Mouse (Mus musculus) hindbrain, embryonic 16.5 days (tissue): ENCODE measurements at regions not wholly inside any gene's neighbourhood (a gene's known extent, or its start where the extent isn't known, plus 50 kb on each side); places are given as distances from the start of the nearest gene placed in this dataset.

ENCODE experiments used
- ATAC-seq: fragments of 200-750 bp; cut with Nextera tagmentation; 2 replicates; pipeline ENCODE4 v1.8.0; 2017; ENCODE audit warnings: moderate TSS enrichment, moderate library complexity
- H3K27ac ChIP-seq: fragments of 300-500 bp; sonication (generic); 2 replicates; pipeline ENCODE4 v1.5.1; 2014; ENCODE audit warnings: low read depth, mild to moderate bottlenecking, control low read depth, low read length, moderate library complexity
- H3K27me3 ChIP-seq: fragments of 300-500 bp; sonication (generic); replicated peaks from 2 replicates; pipeline ENCODE4 v1.6.1; 2014; ENCODE audit warnings: low read length; ENCODE audit not compliant: control insufficient read depth, insufficient read depth
- H3K36me3 ChIP-seq: fragments of 300-500 bp; sonication (generic); 2 replicates; pipeline ENCODE4 v1.6.1; 2014; ENCODE audit warnings: mild to moderate bottlenecking, low read length, moderate library complexity, mixed read lengths; ENCODE audit not compliant: control insufficient read depth, insufficient read depth
- H3K4me1 ChIP-seq: fragments of 300-500 bp; sonication (generic); 2 replicates; pipeline ENCODE4 v1.6.1; 2014; ENCODE audit warnings: low read depth, low read length; ENCODE audit not compliant: control insufficient read depth, insufficient read depth
- H3K4me2 ChIP-seq: fragments of 300-500 bp; sonication (generic); 2 replicates; pipeline ENCODE4 v1.6.1; 2014; ENCODE audit warnings: mild to moderate bottlenecking, low read length, control low read depth, moderate library complexity
- H3K4me3 ChIP-seq: fragments of 300-500 bp; sonication (generic); 2 replicates; pipeline ENCODE4 v1.5.1; 2014; ENCODE audit warnings: mild to moderate bottlenecking, low read length, control low read depth, moderate library complexity
- H3K9ac ChIP-seq: fragments of 300-500 bp; sonication (generic); 2 replicates; pipeline ENCODE4 v1.6.1; 2014; ENCODE audit warnings: low read depth, mild to moderate bottlenecking, control low read depth, low read length, moderate library complexity
- H3K9me3 ChIP-seq: fragments of 300-500 bp; sonication (generic); 2 replicates; pipeline ENCODE4 v1.6.1; 2014; ENCODE audit warnings: mild to moderate bottlenecking, low read length, moderate library complexity; ENCODE audit not compliant: control insufficient read depth
- WGBS: fragments of 180-500 bp; shearing (Covaris S2); extraction: QIAGEN DNeasy Blood & Tissue Kit; methylation state at CpG from one replicate; pipeline ENCODE4 v1.1.7; 2014; 5-methylcytosine and 5-hydroxymethylcytosine counted together

- Histone ChIP-seq H3K27me3 (no peaks in the 10 kb centered on the region), H3K4me1 (no peaks in the 10 kb centered on the region), H3K9ac (no peak overlapping the region), H3K36me3 (no peaks in the 10 kb centered on the region), H3K9me3 (no peaks in the 10 kb centered on the region), H3K27ac (no peak overlapping the region), H3K4me3 (no peak overlapping the region), H3K4me2 (no peak overlapping the region)
- no peak for ATAC-seq
Observed at GRCm38 (mm10) chr5:12910741-12911140, 214.5 kb upstream of the Sema3a start.

GRCm38 (mm10) chr5:12914395-12914794, 210.8 kb upstream of the Sema3a start:
- WGBS, result 70% methylated on average over 1 of the region's 1 CpGs
- no peaks in the 10 kb centered on the region for H3K9me3 ChIP-seq
- no peaks in the 10 kb centered on the region for H3K27me3 ChIP-seq
- H3K9ac ChIP-seq, result no peak overlapping the region
- H3K4me1 ChIP-seq, result no peaks in the 10 kb centered on the region
- no peak overlapping the region for H3K4me2 ChIP-seq
- no peak for ATAC-seq
- no peak overlapping the region for H3K4me3 ChIP-seq
- H3K27ac ChIP-seq, result no peak overlapping the region
- no peaks in the 10 kb centered on the region for H3K36me3 ChIP-seq

- Histone ChIP-seq H3K4me2 (no peak overlapping the region), H3K4me1 (no peaks in the 10 kb centered on the region)
- 90% methylated on average over 2 of the region's 2 CpGs for WGBS
Observed at GRCm38 (mm10) chr5:12919335-12919734, 205.9 kb upstream of the Sema3a start.

GRCm38 (mm10) chr5:12922889-12923288, 202.3 kb upstream of the Sema3a start:
- Histone ChIP-seq H3K9ac (no peak overlapping the region), H3K9me3 (no peaks in the 10 kb centered on the region), H3K4me1 (no peaks in the 10 kb centered on the region), H3K27ac (no peak overlapping the region), H3K4me3 (no peak overlapping the region), H3K4me2 (no peak overlapping the region), H3K36me3 (no peaks in the 10 kb centered on the region), H3K27me3 (no peaks in the 10 kb centered on the region)
- ATAC-seq, result no peak

More at GRCm38 (mm10) chr5:12919335-12919734, 205.9 kb upstream of the Sema3a start:
- Histone ChIP-seq H3K27ac (no peak overlapping the region), H3K36me3 (no peaks in the 10 kb centered on the region), H3K9me3 (no peaks in the 10 kb centered on the region), H3K9ac (no peak overlapping the region), H3K27me3 (no peaks in the 10 kb centered on the region), H3K4me3 (no peak overlapping the region)
- ATAC-seq, result no peak

- no peak overlapping the region for H3K27ac ChIP-seq
- no peaks in the 10 kb centered on the region for H3K27me3 ChIP-seq
- no peak overlapping the region for H3K4me2 ChIP-seq
- no peak overlapping the region for H3K9ac ChIP-seq
- no peak overlapping the region for H3K4me3 ChIP-seq
- ATAC-seq, result no peak
- H3K36me3 ChIP-seq, result no peaks in the 10 kb centered on the region
- no peaks in the 10 kb centered on the region for H3K4me1 ChIP-seq
- H3K9me3 ChIP-seq, result no peaks in the 10 kb centered on the region
Observed at GRCm38 (mm10) chr5:12925466-12925865, 199.7 kb upstream of the Sema3a start.

GRCm38 (mm10) chr5:12926289-12926688, 198.9 kb upstream of the Sema3a start:
- ATAC-seq, result no peak
- Histone ChIP-seq H3K27me3 (no peaks in the 10 kb centered on the region), H3K4me1 (no peaks in the 10 kb centered on the region), H3K36me3 (no peaks in the 10 kb centered on the region), H3K9ac (no peak overlapping the region), H3K9me3 (no peaks in the 10 kb centered on the region), H3K4me2 (no peak overlapping the region), H3K27ac (no peak overlapping the region), H3K4me3 (no peak overlapping the region)
- WGBS, result 86% methylated on average over 8 of the region's 8 CpGs

GRCm38 (mm10) chr5:12927247-12927646, 198.0 kb upstream of the Sema3a start:
- ATAC-seq, result no peak
- H3K9me3 ChIP-seq, result no peaks in the 10 kb centered on the region
- no peak overlapping the region for H3K4me2 ChIP-seq
- no peak overlapping the region for H3K4me3 ChIP-seq
- H3K27ac ChIP-seq, result no peak overlapping the region
- WGBS, result 91% methylated on average over 3 of the region's 3 CpGs
- no peaks in the 10 kb centered on the region for H3K36me3 ChIP-seq
- no peaks in the 10 kb centered on the region for H3K27me3 ChIP-seq
- H3K9ac ChIP-seq, result no peak overlapping the region
- no peaks in the 10 kb centered on the region for H3K4me1 ChIP-seq

GRCm38 (mm10) chr5:12937052-12937451, 188.2 kb upstream of the Sema3a start:
- no peak overlapping the region for H3K4me3 ChIP-seq
- 67% methylated on average over 5 of the region's 5 CpGs for WGBS
- ATAC-seq, result no peak
- H3K27ac ChIP-seq, result no peak overlapping the region
- no peaks in the 10 kb centered on the region for H3K36me3 ChIP-seq
- no peak overlapping the region for H3K9ac ChIP-seq
- no peaks in the 10 kb centered on the region for H3K27me3 ChIP-seq
- H3K9me3 ChIP-seq, result no peaks in the 10 kb centered on the region
- no peak overlapping the region for H3K4me2 ChIP-seq
- H3K4me1 ChIP-seq, result no peaks in the 10 kb centered on the region

- Histone ChIP-seq H3K27me3 (no peaks in the 10 kb centered on the region), H3K9me3 (no peaks in the 10 kb centered on the region), H3K36me3 (no peaks in the 10 kb centered on the region), H3K4me2 (no peak overlapping the region), H3K27ac (no peak overlapping the region), H3K4me1 (no peaks in the 10 kb centered on the region), H3K4me3 (no peak overlapping the region), H3K9ac (no peak overlapping the region)
- 46% methylated on average over 2 of the region's 2 CpGs for WGBS
- peak; percentile 60 for ATAC-seq
Observed at GRCm38 (mm10) chr5:12938162-12938852, 186.9 kb upstream of the Sema3a start.

GRCm38 (mm10) chr5:12944554-12944953, 180.7 kb upstream of the Sema3a start:
- no peak overlapping the region for H3K9ac ChIP-seq
- H3K4me1 ChIP-seq, result no peaks in the 10 kb centered on the region
- WGBS, result 72% methylated on average over 5 of the region's 5 CpGs
- H3K4me3 ChIP-seq, result no peak overlapping the region
- H3K27me3 ChIP-seq, result no peaks in the 10 kb centered on the region
- no peak overlapping the region for H3K27ac ChIP-seq
- H3K36me3 ChIP-seq, result no peaks in the 10 kb centered on the region
- no peak overlapping the region for H3K4me2 ChIP-seq
- no peaks in the 10 kb centered on the region for H3K9me3 ChIP-seq
- peak; percentile 11; the same call in 1 of the 2 replicates for ATAC-seq
